Mouse (Mus musculus) G1E-ER4 (cell line): Measurements from ENCODE around the gene Hist2h2aa1. TPM values are rescaled to one million over a fixed set of nuclear protein-coding genes. Genes with fewer than 3 reads are reported as not detected.
"Not testable (repeated sequence)": the region's sequence is repeated elsewhere in the genome, so short reads cannot be mapped to it uniquely, and the experiment has no call there.

ENCODE experiments used
- GATA1 ChIP-seq: IDR thresholded peaks from one replicate; pipeline ENCODE4 v1.8.0; 2012; ENCODE audit warnings: low read length, inconsistent platforms
- polyA plus RNA-seq: library from polyadenylated mRNA; stranded (reverse); fragments of >175 nt; gene quantifications from 2 replicates; pipeline ENCODE4 v1.2.3, GENCODE M21; 2012

The Hist2h2aa1 gene
- polyA plus RNA-seq, 1 experiment: 5.8 TPM

GRCm38 (mm10) chr3:96226695-96227648, 18.3 kb upstream of the Hist2h2aa1 start:
- no peak for TF ChIP-seq GATA1

DNA sequence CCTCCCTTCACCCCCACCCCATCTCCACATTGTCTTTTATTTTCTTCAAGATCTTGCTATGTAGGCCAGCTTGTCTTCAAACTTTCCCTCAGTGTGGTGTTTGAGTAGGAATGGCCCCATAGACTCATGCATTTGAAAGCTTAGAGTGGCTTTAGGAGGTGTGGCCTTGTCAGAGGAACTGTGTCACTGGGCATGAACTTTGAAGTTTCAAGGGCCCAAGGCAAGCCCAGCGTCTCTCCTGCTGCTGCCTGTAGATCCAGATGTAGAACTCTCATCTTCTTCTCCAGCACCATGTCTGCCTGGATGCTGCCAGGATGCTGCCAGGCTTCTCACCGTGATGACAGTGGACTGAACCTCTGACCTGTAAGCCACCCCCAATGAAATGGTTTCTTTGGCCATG, 16.5 kb upstream of the Hist2h2aa1 start:
- TF ChIP-seq GATA1: no peak

DNA sequence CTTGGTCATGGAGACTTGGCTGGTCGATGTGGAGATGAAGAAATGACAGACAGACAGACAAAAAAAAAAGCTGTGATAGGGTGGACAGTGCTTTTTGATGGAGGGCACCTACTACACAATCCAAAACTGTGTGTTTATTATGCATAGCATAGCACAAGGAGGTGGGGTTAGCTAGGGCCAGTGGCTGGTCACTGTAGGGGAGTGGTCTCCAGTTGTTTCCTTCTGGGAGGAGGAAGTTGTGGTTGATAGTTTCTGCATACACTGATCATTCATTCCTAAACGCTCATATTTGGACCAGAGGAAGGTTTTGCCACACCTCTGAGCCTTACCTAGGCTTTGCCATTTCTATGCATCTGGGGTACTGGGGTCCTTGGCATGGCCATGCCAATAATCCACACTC, 14.9 kb upstream of the Hist2h2aa1 start:
- no peak for TF ChIP-seq GATA1

DNA sequence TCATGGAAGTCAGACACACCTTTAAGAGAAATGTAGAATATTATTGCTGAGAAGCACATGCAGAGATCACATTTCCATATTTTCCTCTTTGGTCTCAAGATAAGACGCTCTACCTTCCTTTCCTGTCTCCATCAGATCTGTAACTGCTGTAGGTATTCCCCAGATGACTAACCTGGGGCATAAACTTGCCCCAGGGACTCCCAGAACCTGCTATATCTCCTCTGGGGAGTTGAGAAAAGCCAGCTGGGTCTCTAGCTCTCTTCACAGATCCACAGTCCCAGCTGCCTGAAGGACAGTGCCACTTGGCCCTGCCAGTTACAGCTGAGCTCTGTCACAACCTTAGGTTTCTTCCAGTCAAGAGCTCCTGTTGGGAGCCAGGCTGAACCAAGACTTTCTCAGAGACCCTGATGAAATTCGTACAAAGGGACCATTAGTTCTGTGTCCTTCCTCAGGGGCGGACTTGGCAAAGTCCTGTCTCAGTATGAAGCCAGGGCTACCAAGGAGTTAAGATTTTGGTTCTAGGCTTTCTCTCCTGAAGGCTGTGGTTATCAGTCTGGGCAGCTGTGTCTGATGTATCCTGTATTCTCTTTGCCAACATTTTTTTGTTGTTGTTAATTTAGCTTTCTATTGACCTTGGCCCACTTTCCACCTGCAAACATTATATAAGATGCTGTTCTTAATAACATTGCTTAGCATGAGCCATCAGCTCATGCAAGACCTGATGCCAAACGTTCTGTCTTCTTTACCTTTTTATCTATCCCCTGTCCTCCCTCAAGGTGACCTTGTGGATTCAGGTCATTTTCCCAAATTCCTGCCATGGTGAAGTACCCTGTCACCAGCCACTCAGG, 14.2 kb upstream of the Hist2h2aa1 start:
- TF ChIP-seq GATA1: no peak

DNA sequence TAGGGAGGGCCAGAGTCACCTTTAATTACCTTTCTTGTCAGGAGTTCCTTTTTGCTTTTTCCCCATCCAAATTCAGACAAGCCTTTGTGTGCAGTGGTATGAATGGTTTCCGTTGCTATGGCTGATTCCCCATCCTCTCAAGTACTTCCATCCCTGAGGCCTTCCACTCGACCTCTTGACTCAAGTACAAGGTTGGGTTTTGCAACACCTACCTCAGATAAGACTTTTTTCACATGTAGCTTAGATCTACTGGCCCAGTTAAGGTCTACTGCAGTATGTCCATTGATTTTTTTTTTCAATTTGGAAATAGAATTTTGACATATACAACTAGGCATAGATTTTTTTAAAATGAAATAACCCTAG, 13.6 kb upstream of the Hist2h2aa1 start:
- TF ChIP-seq GATA1: no peak

DNA sequence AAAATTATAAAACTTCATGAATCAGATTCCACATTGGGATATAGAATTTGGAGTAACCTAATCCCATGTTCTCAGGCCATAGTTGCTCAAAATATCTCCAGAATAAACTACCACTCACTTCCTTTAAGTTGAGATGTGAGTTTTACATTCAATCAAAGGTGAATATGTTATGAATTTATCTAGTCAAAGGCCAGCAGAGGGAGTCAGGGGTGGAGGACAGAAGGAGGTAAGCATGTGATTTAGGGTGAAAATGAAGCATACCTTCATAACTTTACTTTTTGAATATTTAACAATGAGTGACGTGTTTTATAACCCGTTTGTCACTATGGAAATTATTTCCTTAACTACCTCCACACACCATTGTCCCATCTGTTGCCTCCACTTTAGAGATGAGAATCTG, 10.4 kb upstream of the Hist2h2aa1 start:
- no peak for TF ChIP-seq GATA1

GRCm38 (mm10) chr3:96235836-96236235, 9.5 kb upstream of the Hist2h2aa1 start:
- no peak for TF ChIP-seq GATA1

GRCm38 (mm10) chr3:96236834-96237334, 8.4 kb upstream of the Hist2h2aa1 start:
- no peak for TF ChIP-seq GATA1

DNA sequence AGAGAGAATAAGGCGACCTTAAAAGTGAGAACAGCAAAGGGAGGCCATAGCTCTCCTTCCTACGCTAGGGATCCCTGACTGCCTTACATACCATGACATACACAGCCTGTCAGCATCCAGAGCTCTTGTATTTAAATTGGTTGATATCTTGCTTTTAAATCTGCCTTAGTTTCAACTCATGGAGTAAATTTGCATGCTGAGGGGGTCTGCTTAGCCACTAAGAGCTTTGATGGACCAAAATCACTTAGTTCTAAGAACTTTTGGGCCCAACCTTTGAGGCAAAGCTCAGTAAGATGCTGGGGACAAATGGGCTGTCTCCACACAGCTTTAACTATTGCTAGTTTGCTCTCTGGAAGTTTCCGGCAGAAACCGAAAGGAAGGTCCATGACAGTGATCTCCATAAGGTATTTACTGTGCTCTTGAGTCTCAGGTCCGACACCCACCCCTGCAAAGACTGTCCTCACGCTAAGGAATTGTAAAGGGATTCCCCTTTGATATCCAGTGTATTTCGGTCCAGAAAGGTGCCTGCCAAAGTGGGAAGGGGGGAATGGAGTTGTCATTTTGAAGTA, 7.9 kb upstream of the Hist2h2aa1 start:
- TF ChIP-seq GATA1: no peak

GRCm38 (mm10) chr3:96237904-96238511, 7.3 kb upstream of the Hist2h2aa1 start:
- TF ChIP-seq GATA1: no peak

GRCm38 (mm10) chr3:96238954-96239793, 6.1 kb upstream of the Hist2h2aa1 start, which contains the start of gene Hist2h3c2:
Gene Hist2h3c2, minus strand, starts transcription at chr3:96239127.
- not testable (repeated sequence) for TF ChIP-seq GATA1

GRCm38 (mm10) chr3:96239949-96240798, 5.1 kb upstream of the Hist2h2aa1 start, which contains the start of gene Hist2h2aa2:
Gene Hist2h2aa2, minus strand, starts transcription at chr3:96240276.
- not testable (repeated sequence) for TF ChIP-seq GATA1

DNA sequence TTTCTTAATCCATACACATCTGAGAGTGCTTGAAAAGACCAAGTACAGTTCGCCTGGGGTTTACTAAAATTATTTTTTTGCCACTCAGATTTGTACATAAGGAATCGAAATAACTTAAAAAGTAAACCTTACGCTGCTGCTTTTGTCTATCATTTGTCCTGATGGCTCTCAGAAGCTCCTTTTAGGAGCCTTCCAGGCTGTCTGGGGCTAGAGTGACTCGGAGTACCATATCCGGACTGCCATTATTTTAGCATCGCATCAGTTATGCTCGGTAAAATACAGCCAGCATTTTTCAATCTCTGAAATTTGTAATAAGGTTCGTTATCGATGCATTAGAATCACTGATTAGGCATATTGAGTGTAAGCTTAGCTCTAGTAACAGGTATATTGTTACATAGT, 4.5 kb upstream of the Hist2h2aa1 start:
- no peak for TF ChIP-seq GATA1
